Mouse (Mus musculus): ENCODE results near the gene Arhgef39. TPM values are rescaled to one million over a fixed set of nuclear protein-coding genes. Genes with fewer than 3 reads are reported as not detected.
A peak's percentile ranks its signal among the peaks of the same experiment; 100 is the strongest.

Arhgef39 gene
- polyA plus RNA-seq, 1 experiment from 2014 or later: 15.2 TPM

DNA sequence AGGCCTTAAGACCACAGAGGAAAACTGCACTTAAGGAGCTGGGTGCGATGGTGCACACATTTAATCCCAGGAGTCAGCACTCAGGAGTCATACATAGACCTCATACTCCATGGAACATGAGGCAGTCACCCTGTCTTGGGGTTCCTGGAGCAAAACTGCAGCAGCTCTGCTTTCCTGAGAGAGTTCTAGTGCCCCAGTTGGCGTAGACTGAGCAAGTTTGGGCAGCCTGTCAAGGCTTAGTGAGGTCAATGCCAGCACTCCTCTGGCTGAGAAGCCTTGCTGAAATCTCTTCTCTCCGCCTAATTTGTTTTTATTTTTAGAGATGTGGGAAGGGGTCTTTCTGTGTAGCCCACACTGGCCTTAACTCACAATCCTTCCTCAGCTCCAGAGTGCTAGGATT, 50.9 kb downstream of the Arhgef39 start:
- 77% methylated on average over 3 of the region's 3 CpGs for WGBS (ENCODE audit: insufficient replicate concordance)

DNA sequence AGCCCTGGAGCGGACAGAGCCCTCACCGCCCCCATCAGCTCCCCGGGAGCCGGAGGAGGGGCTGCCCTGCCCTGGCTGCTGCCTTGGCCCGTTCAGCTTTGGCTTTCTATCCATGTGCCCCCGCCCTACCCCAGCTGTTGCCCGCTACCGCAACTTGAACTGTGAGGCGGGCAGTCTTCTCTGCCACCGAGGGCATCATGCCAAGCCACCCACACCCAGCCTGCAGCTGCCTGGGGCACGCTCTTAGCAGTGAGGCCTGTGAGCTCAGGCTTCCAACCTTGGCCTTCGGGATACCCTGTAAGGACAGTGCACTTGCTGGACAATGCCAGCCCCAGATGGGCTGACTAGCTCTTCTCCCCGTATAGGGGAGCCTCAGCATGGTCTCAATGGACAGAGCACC, 52.2 kb downstream of the Arhgef39 start:
- Histone ChIP-seq H3K27ac (ENCODE audit: low read depth) (no peak overlapping the region), H3K4me2 (ENCODE audit: low read depth, low read length) (no peak overlapping the region), H3K4me3 (ENCODE audit: low read depth, low read length) (no peak overlapping the region), H3K27me3 (ENCODE audit: insufficient read depth, low read length) (no peaks in the 10 kb centered on the region), H3K36me3 (replicated peaks; ENCODE audit: insufficient read depth, low read length) (peaks cover 21% of the 10 kb centered on the region), H3K4me1 (ENCODE audit: insufficient read depth) (peaks cover 6% of the 10 kb centered on the region), H3K9ac (replicated peaks) (no peak overlapping the region), H3K9me3 (ENCODE audit: low read length) (no peaks in the 10 kb centered on the region)
- no peak for TF ChIP-seq CTCF (IDR thresholded peaks at IDR 0.05; ENCODE audit: low read depth)
- TF ChIP-seq EP300 (IDR thresholded peaks at IDR 0.05; ENCODE audit: low read depth): no peak
- WGBS (ENCODE audit: insufficient replicate concordance): 88% methylated on average over 13 of the region's 13 CpGs
- DNase-seq: peak; percentile 16
- ATAC-seq: no peak

More for the DNA sequence above, 50.9 kb downstream of the Arhgef39 start:
- Histone ChIP-seq H3K36me3 (replicated peaks; ENCODE audit: insufficient read depth, low read length) (peaks cover 21% of the 10 kb centered on the region), H3K27me3 (ENCODE audit: insufficient read depth, low read length) (peaks cover 10% of the 10 kb centered on the region), H3K9me3 (ENCODE audit: low read length) (no peaks in the 10 kb centered on the region), H3K4me2 (ENCODE audit: low read depth, low read length) (no peak overlapping the region), H3K9ac (replicated peaks) (no peak overlapping the region), H3K27ac (ENCODE audit: low read depth) (no peak overlapping the region), H3K4me3 (ENCODE audit: low read depth, low read length) (no peak overlapping the region), H3K4me1 (ENCODE audit: insufficient read depth) (peaks cover 11% of the 10 kb centered on the region)
- ATAC-seq: no peak
- DNase-seq: no peak
- TF ChIP-seq CTCF (IDR thresholded peaks at IDR 0.05; ENCODE audit: low read depth) (no peak), EP300 (IDR thresholded peaks at IDR 0.05; ENCODE audit: low read depth) (no peak)

Other genes with a start within 250 kb of the Arhgef39 start
- gene Atp8b5, start 232.5 kb downstream of the Arhgef39 start, polyA plus RNA-seq (2015; fragmentation: Nextera tagmentation; extraction: Ambion mirVana): 0.02 and 0.13 TPM in 2 replicates
- gene Rusc2, start 117.7 kb downstream of the Arhgef39 start, polyA plus RNA-seq (2015; fragmentation: Nextera tagmentation; extraction: Ambion mirVana): 1.9 and 2.1 TPM in 2 replicates
- gene Fam166b, start 70.6 kb downstream of the Arhgef39 start, polyA plus RNA-seq (2015; fragmentation: Nextera tagmentation; extraction: Ambion mirVana): 0.14 TPM in 1 of 2 replicates, not detected in the other
- gene Tesk1, start 57.8 kb downstream of the Arhgef39 start, polyA plus RNA-seq (2015; fragmentation: Nextera tagmentation; extraction: Ambion mirVana): 1.2 TPM in 2 replicates
- gene Cd72, start 45.1 kb downstream of the Arhgef39 start, polyA plus RNA-seq (2015; fragmentation: Nextera tagmentation; extraction: Ambion mirVana): 9.9 and 10.4 TPM in 2 replicates
- 0.53 and 0.94 TPM in 2 replicates for gene Sit1, start 16.0 kb downstream of the Arhgef39 start, polyA plus RNA-seq (2015; fragmentation: Nextera tagmentation; extraction: Ambion mirVana)
- 41.1 and 46.0 TPM in 2 replicates for gene Ccdc107, start 6.8 kb downstream of the Arhgef39 start, polyA plus RNA-seq (2015; fragmentation: Nextera tagmentation; extraction: Ambion mirVana)
- 0.95 and 1.1 TPM in 2 replicates for gene Car9, start 7.3 kb upstream of the Arhgef39 start, polyA plus RNA-seq (2015; fragmentation: Nextera tagmentation; extraction: Ambion mirVana)
- gene Tpm2, start 24.1 kb upstream of the Arhgef39 start, polyA plus RNA-seq (2015; fragmentation: Nextera tagmentation; extraction: Ambion mirVana): 17.3 and 58.9 TPM in 2 replicates
- gene Creb3, start 62.6 kb upstream of the Arhgef39 start, polyA plus RNA-seq (2015; fragmentation: Nextera tagmentation; extraction: Ambion mirVana): 36.2 and 41.2 TPM in 2 replicates
- 30.0 and 34.2 TPM in 2 replicates for gene Tln1, start 63.0 kb upstream of the Arhgef39 start, polyA plus RNA-seq (2015; fragmentation: Nextera tagmentation; extraction: Ambion mirVana)
- 6.3 and 7.3 TPM in 2 replicates for gene Rgp1, start 79.0 kb upstream of the Arhgef39 start, polyA plus RNA-seq (2015; fragmentation: Nextera tagmentation; extraction: Ambion mirVana)
- 7.3 and 8.4 TPM in 2 replicates for gene Gba2, start 79.2 kb upstream of the Arhgef39 start, polyA plus RNA-seq (2015; fragmentation: Nextera tagmentation; extraction: Ambion mirVana)
- 0.96 TPM in 1 of 2 replicates, not detected in the other for gene Msmp, start 84.8 kb upstream of the Arhgef39 start, polyA plus RNA-seq (2015; fragmentation: Nextera tagmentation; extraction: Ambion mirVana)
- 0.54 and 0.82 TPM in 2 replicates for gene Npr2, start 132.2 kb upstream of the Arhgef39 start, polyA plus RNA-seq (2015; fragmentation: Nextera tagmentation; extraction: Ambion mirVana)
- gene Spag8, start 153.9 kb upstream of the Arhgef39 start, polyA plus RNA-seq (2015; fragmentation: Nextera tagmentation; extraction: Ambion mirVana): not detected in 2 replicates
- 159 and 186 TPM in 2 replicates for gene Hint2, start 156.8 kb upstream of the Arhgef39 start, polyA plus RNA-seq (2015; fragmentation: Nextera tagmentation; extraction: Ambion mirVana)
- gene Tmem8b, start 169.3 kb upstream of the Arhgef39 start, polyA plus RNA-seq (2015; fragmentation: Nextera tagmentation; extraction: Ambion mirVana): 0.29 and 0.33 TPM in 2 replicates
- 1.7 and 1.8 TPM in 2 replicates for gene Fam221b, start 169.4 kb upstream of the Arhgef39 start, polyA plus RNA-seq (2015; fragmentation: Nextera tagmentation; extraction: Ambion mirVana)
- gene Olfr70, start 201.1 kb upstream of the Arhgef39 start, polyA plus RNA-seq (2015; fragmentation: Nextera tagmentation; extraction: Ambion mirVana): not detected in 2 replicates
- not detected in 2 replicates for gene Olfr71, start 210.6 kb upstream of the Arhgef39 start, polyA plus RNA-seq (2015; fragmentation: Nextera tagmentation; extraction: Ambion mirVana)
- gene Hrct1, start 227.5 kb upstream of the Arhgef39 start, polyA plus RNA-seq (2015; fragmentation: Nextera tagmentation; extraction: Ambion mirVana): 0.40 and 0.50 TPM in 2 replicates
- 0.07 and 0.13 TPM in 2 replicates for gene Spaar, start 230.3 kb upstream of the Arhgef39 start, polyA plus RNA-seq (2015; fragmentation: Nextera tagmentation; extraction: Ambion mirVana)